Mouse (Mus musculus): ENCODE measurements around the gene Rps21. TPM values are rescaled to one million over a fixed set of nuclear protein-coding genes. Genes with fewer than 3 reads are reported as not detected.

Rps21 gene
- 734 and 745 TPM in 2 replicates for polyA plus RNA-seq (2014; fragmentation: Nextera tagmentation; extraction: Ambion mirVana)

- Histone ChIP-seq H3K27me3 (ENCODE audit: control insufficient read depth, insufficient read depth, low read length) (no peaks in the 10 kb centered on the region), H3K36me3 (ENCODE audit: control insufficient read depth, insufficient read depth, low read length) (peaks cover 23% of the 10 kb centered on the region), H3K9ac (replicated peaks; ENCODE audit: low read depth, low read length) (peak within 1 kb of the TSS; percentile 82), H3K9me3 (ENCODE audit: control insufficient read depth, low read depth, low read length) (no peaks in the 10 kb centered on the region), H3K4me2 (replicated peaks; ENCODE audit: low read depth, low read length) (peak within 1 kb of the TSS; percentile 88), H3K4me1 (ENCODE audit: control insufficient read depth, insufficient read depth, low read length) (0 out of 2 replicates have a peak, but pooled peaks cover 7% of the 10 kb centered on the region), H3K27ac (ENCODE audit: low read length) (peak within 1 kb of the TSS; percentile 94), H3K4me3 (ENCODE audit: low read depth, low read length) (peak within 1 kb of the TSS; percentile 90)
- WGBS, result under 1% methylated on average over 38 of the region's 38 CpGs
- ATAC-seq (ENCODE audit: insufficient number of reproducible peaks, insufficient read depth, low FRiP score, low read depth), result peak; percentile 96
These were observed at the start of gene Rps21 for GRCm38 (mm10) chr2:180257001-180257521. Rps21 (plus strand) TSS chr2:180257377.

- WGBS, result 66% methylated on average over 7 of the region's 7 CpGs
- ATAC-seq (ENCODE audit: insufficient number of reproducible peaks, insufficient read depth, low FRiP score, low read depth), result no peak
These were observed 49.3 kb upstream of the Rps21 start for GRCm38 (mm10) chr2:180207840-180208239.

GRCm38 (mm10) chr2:180208976-180209375 lies 48.2 kb upstream of the Rps21 start:
- no peak for ATAC-seq (ENCODE audit: insufficient number of reproducible peaks, insufficient read depth, low FRiP score, low read depth)
- H3K4me3 ChIP-seq (ENCODE audit: low read depth, low read length), result no peak overlapping the region
- H3K9ac ChIP-seq (replicated peaks; ENCODE audit: low read depth, low read length), result no peak overlapping the region

More at GRCm38 (mm10) chr2:180207840-180208239, 49.3 kb upstream of the Rps21 start:
- Histone ChIP-seq H3K4me3 (ENCODE audit: low read depth, low read length) (no peak overlapping the region), H3K9ac (replicated peaks; ENCODE audit: low read depth, low read length) (no peak overlapping the region), H3K36me3 (ENCODE audit: control insufficient read depth, insufficient read depth, low read length) (peaks cover 6% of the 10 kb centered on the region; the same call in 1 of the 2 replicates), H3K4me1 (ENCODE audit: control insufficient read depth, insufficient read depth, low read length) (no peaks in the 10 kb centered on the region), H3K27ac (ENCODE audit: low read length) (no peak overlapping the region), H3K27me3 (ENCODE audit: control insufficient read depth, insufficient read depth, low read length) (no peaks in the 10 kb centered on the region), H3K9me3 (ENCODE audit: control insufficient read depth, low read depth, low read length) (no peaks in the 10 kb centered on the region), H3K4me2 (replicated peaks; ENCODE audit: low read depth, low read length) (no peak overlapping the region)

GRCm38 (mm10) chr2:180212255-180212654 lies 44.9 kb upstream of the Rps21 start:
- H3K9me3 ChIP-seq (ENCODE audit: control insufficient read depth, low read depth, low read length), result no peaks in the 10 kb centered on the region
- WGBS, result 89% methylated on average over 3 of the region's 3 CpGs
- H3K27me3 ChIP-seq (ENCODE audit: control insufficient read depth, insufficient read depth, low read length), result no peaks in the 10 kb centered on the region
- no peak overlapping the region for H3K9ac ChIP-seq (replicated peaks; ENCODE audit: low read depth, low read length)
- H3K4me3 ChIP-seq (ENCODE audit: low read depth, low read length), result no peak overlapping the region
- no peak overlapping the region for H3K4me2 ChIP-seq (replicated peaks; ENCODE audit: low read depth, low read length)
- H3K27ac ChIP-seq (ENCODE audit: low read length), result no peak overlapping the region
- peaks cover 23% of the 10 kb centered on the region for H3K4me1 ChIP-seq (ENCODE audit: control insufficient read depth, insufficient read depth, low read length)
- H3K36me3 ChIP-seq (ENCODE audit: control insufficient read depth, insufficient read depth, low read length), result no peaks in the 10 kb centered on the region
- ATAC-seq (ENCODE audit: insufficient number of reproducible peaks, insufficient read depth, low FRiP score, low read depth), result no peak

More at GRCm38 (mm10) chr2:180208976-180209375, 48.2 kb upstream of the Rps21 start:
- no peaks in the 10 kb centered on the region for H3K27me3 ChIP-seq (ENCODE audit: control insufficient read depth, insufficient read depth, low read length)
- peaks cover 6% of the 10 kb centered on the region; the same call in 1 of the 2 replicates for H3K36me3 ChIP-seq (ENCODE audit: control insufficient read depth, insufficient read depth, low read length)
- H3K9me3 ChIP-seq (ENCODE audit: control insufficient read depth, low read depth, low read length), result no peaks in the 10 kb centered on the region
- H3K4me2 ChIP-seq (replicated peaks; ENCODE audit: low read depth, low read length), result no peak overlapping the region
- no peaks in the 10 kb centered on the region for H3K4me1 ChIP-seq (ENCODE audit: control insufficient read depth, insufficient read depth, low read length)
- 72% methylated on average over 1 of the region's 1 CpGs for WGBS
- H3K27ac ChIP-seq (ENCODE audit: low read length), result no peak overlapping the region

GRCm38 (mm10) chr2:180214352-180214978 lies 42.7 kb upstream of the Rps21 start:
- peak overlapping the region; percentile 52; the same call in 1 of the 2 replicates for H3K27ac ChIP-seq (ENCODE audit: low read length)
- 56% methylated on average over 4 of the region's 4 CpGs for WGBS
- no peaks in the 10 kb centered on the region for H3K9me3 ChIP-seq (ENCODE audit: control insufficient read depth, low read depth, low read length)
- no peaks in the 10 kb centered on the region for H3K36me3 ChIP-seq (ENCODE audit: control insufficient read depth, insufficient read depth, low read length)
- H3K27me3 ChIP-seq (ENCODE audit: control insufficient read depth, insufficient read depth, low read length), result no peaks in the 10 kb centered on the region
- H3K4me2 ChIP-seq (replicated peaks; ENCODE audit: low read depth, low read length), result no peak overlapping the region
- ATAC-seq (ENCODE audit: insufficient number of reproducible peaks, insufficient read depth, low FRiP score, low read depth), result peak; percentile 36; the same call in 1 of the 2 replicates
- no peak overlapping the region for H3K9ac ChIP-seq (replicated peaks; ENCODE audit: low read depth, low read length)
- H3K4me3 ChIP-seq (ENCODE audit: low read depth, low read length), result no peak overlapping the region
- H3K4me1 ChIP-seq (ENCODE audit: control insufficient read depth, insufficient read depth, low read length), result peaks cover 31% of the 10 kb centered on the region

GRCm38 (mm10) chr2:180215011-180215461 lies 42.1 kb upstream of the Rps21 start:
- Histone ChIP-seq H3K9ac (replicated peaks; ENCODE audit: low read depth, low read length) (no peak overlapping the region), H3K4me3 (ENCODE audit: low read depth, low read length) (no peak overlapping the region), H3K27me3 (ENCODE audit: control insufficient read depth, insufficient read depth, low read length) (no peaks in the 10 kb centered on the region), H3K36me3 (ENCODE audit: control insufficient read depth, insufficient read depth, low read length) (no peaks in the 10 kb centered on the region; the same call in 1 of the 2 replicates), H3K9me3 (ENCODE audit: control insufficient read depth, low read depth, low read length) (no peaks in the 10 kb centered on the region), H3K4me2 (replicated peaks; ENCODE audit: low read depth, low read length) (no peak overlapping the region; the same call in 1 of the 2 replicates), H3K4me1 (ENCODE audit: control insufficient read depth, insufficient read depth, low read length) (peaks cover 31% of the 10 kb centered on the region), H3K27ac (ENCODE audit: low read length) (peak overlapping the region; percentile 52)
- 24% methylated on average over 8 of the region's 8 CpGs for whole genome bisulfite sequencing
- ATAC-seq (ENCODE audit: insufficient number of reproducible peaks, insufficient read depth, low FRiP score, low read depth), result no peak

GRCm38 (mm10) chr2:180215951-180216350 lies 41.2 kb upstream of the Rps21 start:
- 55% methylated on average over 6 of the region's 6 CpGs for whole genome bisulfite sequencing
- Histone ChIP-seq H3K4me2 (replicated peaks; ENCODE audit: low read depth, low read length) (no peak overlapping the region), H3K9ac (replicated peaks; ENCODE audit: low read depth, low read length) (no peak overlapping the region), H3K9me3 (ENCODE audit: control insufficient read depth, low read depth, low read length) (no peaks in the 10 kb centered on the region), H3K4me3 (ENCODE audit: low read depth, low read length) (no peak overlapping the region), H3K4me1 (ENCODE audit: control insufficient read depth, insufficient read depth, low read length) (peaks cover 36% of the 10 kb centered on the region), H3K27me3 (ENCODE audit: control insufficient read depth, insufficient read depth, low read length) (no peaks in the 10 kb centered on the region), H3K36me3 (ENCODE audit: control insufficient read depth, insufficient read depth, low read length) (peaks cover 1% of the 10 kb centered on the region; the same call in 1 of the 2 replicates), H3K27ac (ENCODE audit: low read length) (peak overlapping the region; percentile 52; the same call in 1 of the 2 replicates)
- 0 out of 2 replicates have a peak, but pooled peaks have one; percentile 10 for ATAC-seq (ENCODE audit: insufficient number of reproducible peaks, insufficient read depth, low FRiP score, low read depth)

- Histone ChIP-seq H3K4me3 (ENCODE audit: low read depth, low read length) (no peak overlapping the region), H3K27me3 (ENCODE audit: control insufficient read depth, insufficient read depth, low read length) (no peaks in the 10 kb centered on the region), H3K4me1 (ENCODE audit: control insufficient read depth, insufficient read depth, low read length) (peaks cover 37% of the 10 kb centered on the region), H3K9ac (replicated peaks; ENCODE audit: low read depth, low read length) (no peak overlapping the region), H3K4me2 (replicated peaks; ENCODE audit: low read depth, low read length) (no peak overlapping the region), H3K27ac (ENCODE audit: low read length) (no peak overlapping the region), H3K36me3 (ENCODE audit: control insufficient read depth, insufficient read depth, low read length) (peaks cover 4% of the 10 kb centered on the region; the same call in 1 of the 2 replicates), H3K9me3 (ENCODE audit: control insufficient read depth, low read depth, low read length) (no peaks in the 10 kb centered on the region)
- no peak for ATAC-seq (ENCODE audit: insufficient number of reproducible peaks, insufficient read depth, low FRiP score, low read depth)
- 41% methylated on average over 4 of the region's 5 CpGs for WGBS
These were observed 40.3 kb upstream of the Rps21 start for GRCm38 (mm10) chr2:180216921-180217320.
